Mouse (Mus musculus) heart, postnatal 0 days (tissue): ENCODE data around the gene Stk24. TPM values are rescaled to one million over a fixed set of nuclear protein-coding genes. Genes with fewer than 3 reads are reported as not detected.

Source experiments
- ATAC-seq: fragments of 200-750 bp; cut with Nextera tagmentation; 2 replicates; pipeline ENCODE4 v1.8.0; 2017; ENCODE audit warnings: low read depth, moderate number of reproducible peaks, moderate library complexity; ENCODE audit not compliant: insufficient read depth
- DNase-seq: peaks from one replicate; pipeline ENCODE4 v3.0.0-alpha.2; 2016; ENCODE audit warnings: low spot score
- H3K27ac ChIP-seq: fragments of 300-500 bp; sonication (generic); 2 replicates; pipeline ENCODE4 v1.5.1; 2014; ENCODE audit warnings: low read depth, mild to moderate bottlenecking
- H3K27me3 ChIP-seq: fragments of 300-500 bp; sonication (generic); 2 replicates; pipeline ENCODE4 v1.6.1; 2014; ENCODE audit warnings: low read length, mixed read lengths; ENCODE audit not compliant: control insufficient read depth, insufficient read depth
- H3K36me3 ChIP-seq: fragments of 300-500 bp; sonication (generic); replicated peaks from 2 replicates; pipeline ENCODE4 v1.6.1; 2014; ENCODE audit warnings: low read length, mixed read lengths; ENCODE audit not compliant: control insufficient read depth, insufficient read depth
- H3K4me1 ChIP-seq: fragments of 300-500 bp; sonication (generic); 2 replicates; pipeline ENCODE4 v1.6.1; 2014; ENCODE audit warnings: antibody characterized with exemption; ENCODE audit not compliant: control insufficient read depth, insufficient read depth
- H3K4me2 ChIP-seq: fragments of 300-500 bp; sonication (generic); 2 replicates; pipeline ENCODE4 v1.6.1; 2014; ENCODE audit warnings: low read depth, mild to moderate bottlenecking, low read length, moderate library complexity
- H3K4me3 ChIP-seq: fragments of 300-500 bp; sonication (generic); 2 replicates; pipeline ENCODE4 v1.5.1; 2014; ENCODE audit warnings: low read depth, low read length
- H3K9ac ChIP-seq: fragments of 300-500 bp; sonication (generic); replicated peaks from 2 replicates; pipeline ENCODE4 v1.6.1; 2014; ENCODE audit warnings: low read depth, low read length, mixed read lengths
- H3K9me3 ChIP-seq: fragments of 300-500 bp; sonication (generic); replicated peaks from 2 replicates; pipeline ENCODE4 v1.6.1; 2016; ENCODE audit warnings: low read length; ENCODE audit not compliant: control insufficient read depth
- CTCF ChIP-seq: IDR thresholded peaks from 2 replicates; pipeline ENCODE4 v1.5.1; 2016; ENCODE audit warnings: antibody characterized with exemption, control low read depth, low read depth
- EP300 ChIP-seq: IDR thresholded peaks from 2 replicates; pipeline ENCODE4 v1.6.1; 2016; ENCODE audit warnings: antibody characterized with exemption, low read depth
- WGBS: fragments of 180-500 bp; shearing (Covaris S2); extraction: QIAGEN DNeasy Blood & Tissue Kit; methylation state at CpG from one replicate; pipeline ENCODE4 v1.1.7; 2014; 5-methylcytosine and 5-hydroxymethylcytosine counted together
- polyA plus RNA-seq: library from polyadenylated mRNA; unstranded; fragments of >200 nt; fragmentation: Nextera tagmentation; extraction: Ambion mirVana; gene quantifications from 2 replicates; pipeline ENCODE4 v1.2.1, GENCODE M21; 2015
- total RNA-seq: library from RNA; depleted of rRNA; stranded (reverse); fragments of >200 nt; gene quantifications from 2 replicates; pipeline ENCODE4 v1.2.3, GENCODE M21; 2014; ENCODE audit warnings: low replicate concordance

Stk24 gene
- total and polyA plus RNA-seq, 2 experiments from 2014 or later = 26.7 to 62.9 TPM

- H3K4me3 ChIP-seq = no peak overlapping the region
- ATAC-seq = no peak
- WGBS = 57% methylated on average over 5 of the region's 5 CpGs
- no peaks in the 10 kb centered on the region for H3K9me3 ChIP-seq
- no peak overlapping the region for H3K4me2 ChIP-seq
- peaks cover 65% of the 10 kb centered on the region for H3K4me1 ChIP-seq
- DNase-seq = no peak
- H3K27ac ChIP-seq = 0 out of 2 replicates have a peak overlapping the region, but pooled peaks have one; percentile 25
- H3K36me3 ChIP-seq = no peaks in the 10 kb centered on the region
- no peak for TF ChIP-seq CTCF
- no peak for TF ChIP-seq EP300
- no peaks in the 10 kb centered on the region for H3K27me3 ChIP-seq
- H3K9ac ChIP-seq = no peak overlapping the region
Measured at GRCm38 (mm10) chr14:121322150-121322549, 57.7 kb downstream of the Stk24 start.

DNA sequence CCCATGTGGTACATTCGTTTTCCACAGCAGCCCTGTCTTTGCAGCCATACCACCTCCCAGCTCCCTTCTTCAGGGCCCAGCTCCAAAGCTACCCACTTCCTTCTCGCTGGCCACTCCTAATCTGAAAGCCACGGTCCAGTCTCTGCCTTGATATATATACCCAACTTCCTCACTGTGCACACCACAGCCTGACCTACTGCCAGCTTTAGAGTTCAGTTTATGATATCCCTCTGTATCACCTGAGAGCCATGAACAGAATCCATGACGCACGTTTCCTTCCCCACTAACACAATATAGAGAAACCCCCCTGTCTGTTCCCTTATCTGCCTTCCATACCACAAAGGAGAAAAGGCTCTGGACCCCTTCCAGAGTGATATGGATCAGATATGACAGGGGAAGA lies 61.4 kb downstream of the Stk24 start:
- DNase-seq = no peak
- TF ChIP-seq CTCF (no peak), EP300 (no peak)
- no peaks in the 10 kb centered on the region for H3K36me3 ChIP-seq
- H3K4me3 ChIP-seq = no peak overlapping the region
- H3K27ac ChIP-seq = peak overlapping the region; percentile 33
- ATAC-seq = no peak
- no peaks in the 10 kb centered on the region for H3K9me3 ChIP-seq
- no peak overlapping the region for H3K4me2 ChIP-seq
- peaks cover 68% of the 10 kb centered on the region for H3K4me1 ChIP-seq
- H3K27me3 ChIP-seq = no peaks in the 10 kb centered on the region
- H3K9ac ChIP-seq = no peak overlapping the region
- 32% methylated on average over 5 of the region's 5 CpGs for WGBS

- TF ChIP-seq EP300 = no peak
- no peak for TF ChIP-seq CTCF
Measured at GRCm38 (mm10) chr14:121317312-121317671, 62.5 kb downstream of the Stk24 start.

GRCm38 (mm10) chr14:121316631-121317311 lies 63.0 kb downstream of the Stk24 start:
- peaks cover 68% of the 10 kb centered on the region for H3K4me1 ChIP-seq
- DNase-seq (peak; percentile 42), ATAC-seq (peak; percentile 34)
- H3K4me3 ChIP-seq = no peak overlapping the region
- H3K9me3 ChIP-seq = no peaks in the 10 kb centered on the region
- H3K27me3 ChIP-seq = no peaks in the 10 kb centered on the region
- peak overlapping the region; percentile 52 for H3K27ac ChIP-seq
- no peaks in the 10 kb centered on the region for H3K36me3 ChIP-seq
- 0 out of 2 replicates have a peak overlapping the region, but pooled peaks have one; percentile 23 for H3K4me2 ChIP-seq
- H3K9ac ChIP-seq = no peak overlapping the region
- TF ChIP-seq EP300 (no peak), CTCF (no peak)
- 30% methylated on average over 13 of the region's 13 CpGs for WGBS

More at GRCm38 (mm10) chr14:121317312-121317671, 62.5 kb downstream of the Stk24 start:
- Histone ChIP-seq H3K9ac (no peak overlapping the region), H3K27ac (peak overlapping the region; percentile 52), H3K4me3 (no peak overlapping the region), H3K9me3 (no peaks in the 10 kb centered on the region), H3K4me2 (no peak overlapping the region), H3K36me3 (no peaks in the 10 kb centered on the region), H3K4me1 (peaks cover 68% of the 10 kb centered on the region), H3K27me3 (no peaks in the 10 kb centered on the region)
- DNase-seq (no peak), ATAC-seq (no peak; the same call in 1 of the 2 replicates)
- 90% methylated on average over 3 of the region's 3 CpGs for WGBS

DNA sequence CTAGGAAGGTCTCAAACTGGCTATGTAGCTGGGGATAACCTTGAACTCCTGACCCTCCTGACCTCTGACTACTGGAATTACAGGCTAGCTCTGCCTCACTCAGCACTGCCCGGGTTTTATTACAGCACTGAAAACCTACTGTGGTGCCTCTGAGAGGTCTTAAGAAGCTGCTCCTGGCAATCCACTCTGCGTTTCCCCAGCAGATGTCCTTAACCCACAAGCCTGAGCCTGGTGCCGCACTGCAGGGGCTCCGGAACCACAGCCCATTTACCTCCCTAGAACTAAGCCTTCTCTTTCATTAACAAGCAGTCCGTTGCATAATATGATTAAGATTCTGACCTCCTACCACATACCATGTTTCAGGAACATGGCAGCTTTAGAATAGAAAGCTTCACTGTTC lies 63.7 kb downstream of the Stk24 start:
- no peak overlapping the region for H3K4me2 ChIP-seq
- DNase-seq (no peak), ATAC-seq (no peak)
- H3K9me3 ChIP-seq = no peaks in the 10 kb centered on the region
- H3K4me3 ChIP-seq = no peak overlapping the region
- WGBS = 63% methylated on average over 5 of the region's 5 CpGs
- H3K36me3 ChIP-seq = no peaks in the 10 kb centered on the region
- H3K9ac ChIP-seq = no peak overlapping the region
- peaks cover 66% of the 10 kb centered on the region for H3K4me1 ChIP-seq
- H3K27ac ChIP-seq = peak overlapping the region; percentile 52
- TF ChIP-seq EP300 (no peak), CTCF (no peak)
- H3K27me3 ChIP-seq = no peaks in the 10 kb centered on the region

- Histone ChIP-seq H3K4me3 (no peak overlapping the region), H3K27ac (peak overlapping the region; percentile 54), H3K9ac (no peak overlapping the region), H3K27me3 (no peaks in the 10 kb centered on the region), H3K36me3 (no peaks in the 10 kb centered on the region), H3K4me1 (peaks cover 77% of the 10 kb centered on the region), H3K4me2 (no peak overlapping the region), H3K9me3 (no peaks in the 10 kb centered on the region)
- peak; percentile 66 for DNase-seq
- peak; percentile 76 for ATAC-seq
- TF ChIP-seq EP300 (no peak), CTCF (no peak)
- 27% methylated on average over 3 of the region's 3 CpGs for WGBS
Measured at GRCm38 (mm10) chr14:121314934-121315333, 64.9 kb downstream of the Stk24 start.
